Mouse (Mus musculus) megakaryocyte, embryonic 14.5 days (primary cell): Measurements from ENCODE around the gene Swsap1.

Experiments
- FLI1 ChIP-seq: IDR thresholded peaks from 2 replicates; pipeline ENCODE4 v1.6.1; 2012; ENCODE audit warnings: low read length, inconsistent platforms, mixed read lengths
- GATA1 ChIP-seq: IDR thresholded peaks from 3 replicates; pipeline ENCODE4 v1.6.1; 2012; ENCODE audit warnings: mixed read lengths, low read length, inconsistent platforms, borderline replicate concordance

GRCm38 (mm10) chr9:21934021-21934420, 21.5 kb upstream of the Swsap1 start:
- TF ChIP-seq GATA1: no peak
- TF ChIP-seq FLI1: no peak
